Mouse (Mus musculus) brain, embryonic 14.5 days (tissue): Measurements from ENCODE around the gene Evi2b. TPM values are rescaled to one million over a fixed set of nuclear protein-coding genes. Genes with fewer than 3 reads are reported as not detected.

Source experiments
- DNase-seq: peaks from one replicate; pipeline ENCODE4 v3.0.0-alpha.2; 2011; ENCODE audit warnings: low read depth
- CTCF ChIP-seq: fragments of 200-500 bp; IDR thresholded peaks from 2 replicates; pipeline ENCODE4 v1.5.1; 2012; ENCODE audit warnings: inconsistent platforms, mild to moderate bottlenecking, moderate library complexity, borderline replicate concordance; ENCODE audit not compliant: insufficient read depth, insufficient read length; ENCODE audit errors: extremely low read depth
- POLR2A ChIP-seq: fragments of 200-500 bp; IDR thresholded peaks from 2 replicates; pipeline ENCODE4 v1.6.1; 2012; ENCODE audit warnings: mild to moderate bottlenecking, inconsistent platforms, borderline replicate concordance; ENCODE audit not compliant: poor library complexity, insufficient read depth, insufficient read length, severe bottlenecking; ENCODE audit errors: extremely low read depth
- polyA plus RNA-seq: library from polyadenylated mRNA; depleted of rRNA; stranded (reverse); fragments of >200 nt; gene quantifications from 2 replicates; pipeline ENCODE4 v1.2.3, GENCODE M21; 2012

The Evi2b gene
- polyA plus RNA-seq, 1 experiment = 1.0 TPM

DNA sequence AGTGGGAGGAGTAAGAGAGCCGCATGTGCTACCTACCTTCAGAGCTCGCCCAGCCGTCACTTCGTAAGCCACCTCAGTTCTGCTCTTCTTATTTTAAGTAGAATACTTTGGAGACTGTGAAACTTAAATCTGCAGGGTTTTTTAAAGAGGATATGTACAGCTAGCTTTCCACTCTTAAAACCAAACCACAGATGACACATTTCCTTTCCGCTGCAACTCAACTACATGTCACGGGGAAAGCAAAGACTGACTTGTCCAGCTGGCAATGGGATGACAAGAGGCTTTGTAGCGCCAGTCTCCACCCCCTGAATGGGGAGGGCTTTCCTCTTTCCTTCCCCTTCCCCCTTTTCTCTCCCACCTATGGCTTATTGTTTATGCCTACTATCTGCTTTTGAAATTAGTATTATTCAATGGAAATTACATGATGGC, 6.8 kb upstream of the Evi2b start, which contains the start of the genes Evi2 and Evi2a:
Evi2 (minus strand) TSS at position 257 of the 429 bp plus-strand sequence.
Evi2a (minus strand) TSS at position 277 of the 429 bp plus-strand sequence.
- no peak for TF ChIP-seq POLR2A
- TF ChIP-seq CTCF = no peak
- DNase-seq = peak; percentile 8

DNA sequence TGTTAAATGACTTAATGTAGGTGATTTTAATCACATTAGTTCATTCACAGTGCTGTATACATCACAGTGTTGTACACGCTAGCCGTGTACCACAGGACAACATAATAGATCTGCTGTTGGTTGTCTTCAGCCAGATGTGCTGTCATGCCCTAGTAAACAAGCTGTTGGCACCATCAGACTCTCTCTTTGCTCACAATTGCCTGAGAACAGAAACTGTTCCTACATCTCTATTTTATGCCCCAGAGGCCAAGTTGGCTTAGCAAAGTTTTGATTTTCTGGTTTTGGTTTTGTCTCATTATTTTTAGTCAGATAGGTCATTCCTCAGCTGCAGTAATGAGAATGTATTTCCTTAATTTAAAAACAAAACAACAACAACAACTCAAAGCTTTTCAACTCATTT, 6.2 kb upstream of the Evi2b start:
- TF ChIP-seq POLR2A = no peak
- TF ChIP-seq CTCF = no peak
- no peak for DNase-seq

DNA sequence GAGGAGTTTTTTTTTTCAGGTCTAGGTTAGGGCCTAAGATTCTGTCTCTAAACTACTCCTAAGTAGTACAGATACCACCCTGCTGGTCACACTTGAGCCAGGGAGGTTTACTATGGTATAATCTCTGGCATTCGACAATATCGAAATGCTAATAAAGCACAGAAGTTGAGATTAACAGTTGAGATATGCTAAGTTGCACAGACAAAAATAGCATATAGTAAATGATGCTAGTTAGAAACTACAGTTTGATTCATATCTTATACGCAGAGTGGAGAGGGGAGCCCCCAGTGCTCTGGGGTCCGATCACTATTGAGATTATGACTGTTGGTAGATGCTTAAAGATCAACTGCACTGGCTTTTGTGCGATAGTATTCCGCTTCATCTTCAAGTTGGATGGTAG, 5.7 kb upstream of the Evi2b start:
- no peak for DNase-seq
- no peak for TF ChIP-seq POLR2A
- no peak for TF ChIP-seq CTCF

DNA sequence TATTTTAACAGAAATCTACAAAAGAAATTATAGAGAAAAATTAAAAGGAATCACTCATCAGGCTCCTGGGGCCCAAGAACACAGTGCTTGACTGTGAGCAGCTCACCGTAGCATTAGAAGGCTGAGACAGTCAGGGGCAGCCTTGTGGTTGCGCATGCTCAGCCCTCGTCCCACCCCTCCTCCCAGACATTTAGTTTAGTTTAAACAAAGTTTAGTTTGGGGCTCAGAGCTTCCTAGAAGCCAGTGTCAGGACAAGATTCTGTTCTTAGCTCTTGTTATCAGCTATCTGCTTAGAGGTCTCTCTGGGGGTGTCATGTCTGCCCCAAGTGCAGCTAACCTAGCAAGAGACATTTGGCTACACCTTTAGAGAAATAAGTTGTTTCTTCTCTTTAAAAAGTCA, 5.0 kb upstream of the Evi2b start:
- TF ChIP-seq POLR2A (no peak), CTCF (no peak)
- no peak for DNase-seq

DNA sequence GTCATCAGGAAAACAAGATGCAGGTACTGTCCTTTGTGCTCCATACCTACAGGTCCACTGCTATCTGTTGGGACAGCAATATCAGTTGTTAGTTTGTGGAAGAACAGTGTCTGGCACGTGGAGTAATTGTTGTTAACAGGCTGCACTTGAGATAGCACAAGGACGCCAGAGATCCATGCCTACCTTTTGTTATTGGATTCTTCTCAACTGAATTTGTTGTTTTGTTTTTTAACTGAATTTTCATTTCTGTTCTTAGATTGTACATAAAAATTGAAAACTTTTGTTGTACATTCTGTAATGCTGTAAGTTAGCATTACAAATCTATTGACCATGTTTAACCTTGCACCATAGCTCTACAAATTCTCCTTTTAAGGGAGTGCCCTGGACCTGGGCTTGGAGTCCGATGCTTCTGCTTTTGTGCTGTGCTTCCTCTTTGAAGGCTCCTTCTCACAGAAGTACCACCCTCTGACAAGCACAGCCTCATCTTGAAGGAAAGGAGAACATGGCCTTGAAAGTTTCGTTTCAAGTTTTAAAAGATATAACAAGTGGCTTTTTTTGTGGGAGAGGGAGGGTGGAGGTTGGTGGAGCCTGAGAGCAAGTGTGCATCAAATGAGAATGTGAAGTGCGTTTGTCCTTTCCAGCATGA, 4.3 kb upstream of the Evi2b start:
- DNase-seq = no peak
- TF ChIP-seq CTCF (no peak), POLR2A (no peak)

DNA sequence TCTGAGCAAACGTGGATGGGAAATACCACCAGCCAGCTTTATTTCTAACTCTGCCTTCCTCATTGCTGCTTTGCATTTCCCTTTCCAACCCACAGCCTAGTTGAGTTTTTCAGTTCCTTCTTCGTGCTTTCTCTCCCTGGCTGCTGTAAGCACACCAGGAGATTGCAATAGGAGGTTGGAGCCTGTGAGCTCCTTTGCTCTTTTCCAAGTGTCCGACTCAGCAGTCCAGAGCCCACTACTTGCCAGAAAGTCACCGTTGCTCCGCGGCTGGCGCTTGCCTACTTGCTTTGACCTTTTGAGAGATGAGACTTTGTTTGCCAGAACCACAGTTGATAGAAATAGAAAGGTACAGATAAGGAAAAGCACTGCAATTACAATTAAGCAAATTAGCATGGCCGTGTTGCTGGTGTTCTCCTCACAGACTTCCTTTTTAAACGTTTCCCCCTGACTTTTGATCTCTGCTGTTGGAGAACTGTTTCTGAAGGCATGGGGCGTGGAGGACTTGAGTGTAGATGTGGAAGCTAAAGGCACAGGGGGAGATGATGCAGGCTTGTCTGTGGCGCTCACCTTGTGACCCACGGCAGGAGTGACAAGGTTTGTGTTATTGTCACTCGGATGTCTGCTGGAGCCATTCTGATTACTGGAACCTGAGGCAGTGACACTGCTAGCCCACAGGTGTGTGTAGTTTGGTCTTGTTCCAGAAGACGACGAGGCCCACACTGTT, 3.6 kb upstream of the Evi2b start:
- TF ChIP-seq CTCF (no peak), POLR2A (no peak)
- peak; percentile 5 for DNase-seq

DNA sequence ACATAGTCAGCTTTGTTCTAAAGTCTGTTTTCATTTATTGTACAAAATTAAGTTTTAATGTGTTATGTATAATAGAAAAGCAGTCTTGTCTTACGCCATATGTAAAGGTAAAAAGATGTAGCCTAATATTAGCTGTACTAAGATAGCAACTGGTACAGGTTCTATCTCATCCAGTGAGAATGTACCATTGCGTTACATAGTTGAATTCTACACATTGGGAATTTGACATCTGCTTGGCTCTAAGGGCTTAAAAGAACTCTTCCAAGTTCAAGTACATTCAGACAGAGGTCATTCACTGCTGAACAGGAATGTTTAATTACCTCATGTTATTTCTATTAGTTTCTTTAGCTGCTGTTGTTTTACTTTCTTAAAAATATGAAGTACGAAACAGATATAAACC, 3.0 kb upstream of the Evi2b start:
- DNase-seq = no peak

DNA sequence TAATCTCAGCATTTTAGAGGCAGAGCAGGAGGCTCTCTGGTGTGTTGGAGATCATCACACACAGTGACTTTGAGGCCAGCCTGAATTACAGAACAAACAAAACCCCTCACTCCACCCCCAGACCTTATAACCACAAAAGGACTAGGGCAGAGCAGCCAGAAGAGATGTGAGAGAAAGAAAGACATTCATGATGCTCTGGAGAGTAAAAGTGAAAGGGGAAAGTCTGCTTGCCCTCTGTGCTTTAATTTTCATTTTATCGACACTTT, 681 bp upstream of the Evi2b start:
- DNase-seq = no peak

More for the DNA sequence above, 3.0 kb upstream of the Evi2b start:
- TF ChIP-seq POLR2A (no peak), CTCF (no peak)

DNA sequence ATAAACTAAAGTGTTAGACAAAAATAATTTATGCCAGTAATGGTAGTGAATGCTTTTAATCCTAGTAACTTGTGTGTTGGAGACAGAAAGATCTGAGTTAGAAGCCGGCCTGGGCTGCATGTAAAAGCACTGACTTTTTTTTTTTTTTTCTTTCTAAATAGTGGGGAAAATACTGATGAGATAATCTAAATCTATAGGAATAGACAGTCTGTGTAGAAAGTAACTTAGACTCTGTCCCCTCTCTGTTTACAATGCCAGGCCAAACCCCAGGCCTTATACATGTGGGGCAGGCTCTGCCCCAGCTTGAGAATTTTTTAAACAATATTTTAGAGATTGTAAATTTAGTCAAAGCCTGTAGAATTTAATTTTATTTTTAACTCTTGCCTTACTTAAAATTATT, 618 bp downstream of the Evi2b start:
- DNase-seq = no peak
- TF ChIP-seq POLR2A (no peak), CTCF (no peak)

More for the DNA sequence above, 681 bp upstream of the Evi2b start:
- TF ChIP-seq CTCF (no peak), POLR2A (no peak)

DNA sequence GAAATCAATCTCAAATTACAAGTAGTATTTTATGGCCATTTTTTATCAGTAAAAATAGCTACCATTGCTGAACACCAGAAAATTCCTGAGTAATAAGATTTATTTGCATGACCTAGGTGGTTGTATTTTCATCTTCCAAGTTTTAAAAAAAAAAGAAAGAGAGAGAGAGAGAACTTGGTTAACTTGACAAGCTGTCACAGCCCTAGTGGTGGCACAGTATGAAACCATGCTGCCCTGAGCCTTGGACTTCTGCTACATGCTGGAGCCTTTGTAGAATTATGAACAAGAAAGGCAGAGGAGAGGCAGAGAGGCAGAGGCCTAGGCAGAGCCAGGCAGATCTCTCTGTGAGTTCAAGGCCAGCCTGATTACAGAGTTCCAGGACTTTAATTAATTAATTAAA, 1.6 kb downstream of the Evi2b start:
- TF ChIP-seq CTCF (no peak), POLR2A (no peak)
- DNase-seq = no peak

DNA sequence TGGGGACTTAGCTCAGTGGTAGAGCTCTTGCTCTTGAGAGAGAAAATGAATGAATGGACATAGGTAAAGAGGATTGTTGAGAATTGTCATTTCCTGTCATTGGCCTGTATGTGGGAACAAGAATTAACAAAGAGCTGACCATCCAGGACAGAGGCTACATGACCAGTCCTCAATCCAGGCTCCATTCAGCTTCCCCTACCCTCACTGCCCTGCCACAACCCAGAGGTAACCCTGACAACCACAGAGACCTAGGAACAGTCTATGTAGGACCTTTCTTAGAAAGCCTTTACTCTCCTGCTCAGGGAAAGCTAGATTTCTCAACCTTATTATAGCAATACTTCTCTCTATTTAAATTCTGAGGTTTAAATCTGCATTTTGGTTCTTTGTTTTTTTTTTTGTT, 2.8 kb downstream of the Evi2b start:
- no peak for TF ChIP-seq CTCF
- TF ChIP-seq POLR2A = no peak
- DNase-seq = no peak

DNA sequence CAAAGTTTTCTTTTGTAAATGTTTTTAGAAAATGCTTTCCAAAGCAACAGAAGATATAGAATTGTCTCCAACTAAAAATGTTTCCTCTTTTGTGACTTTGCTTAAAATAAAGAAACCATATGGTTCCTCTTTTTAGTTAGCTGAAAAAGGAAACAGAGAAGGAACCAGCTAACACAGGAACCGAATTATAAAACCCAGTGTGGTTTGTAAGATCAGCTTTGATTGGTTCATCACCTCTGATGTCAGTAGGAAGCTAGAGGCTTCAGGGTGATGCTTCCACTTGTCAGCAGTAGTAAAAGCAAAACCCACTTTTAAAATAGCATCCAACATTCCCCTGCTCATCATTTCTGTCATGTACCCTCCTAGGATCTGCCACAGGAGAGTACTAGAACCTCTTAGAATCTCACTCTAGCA, 3.7 kb downstream of the Evi2b start:
- TF ChIP-seq CTCF = no peak
- TF ChIP-seq POLR2A = no peak
- no peak for DNase-seq

DNA sequence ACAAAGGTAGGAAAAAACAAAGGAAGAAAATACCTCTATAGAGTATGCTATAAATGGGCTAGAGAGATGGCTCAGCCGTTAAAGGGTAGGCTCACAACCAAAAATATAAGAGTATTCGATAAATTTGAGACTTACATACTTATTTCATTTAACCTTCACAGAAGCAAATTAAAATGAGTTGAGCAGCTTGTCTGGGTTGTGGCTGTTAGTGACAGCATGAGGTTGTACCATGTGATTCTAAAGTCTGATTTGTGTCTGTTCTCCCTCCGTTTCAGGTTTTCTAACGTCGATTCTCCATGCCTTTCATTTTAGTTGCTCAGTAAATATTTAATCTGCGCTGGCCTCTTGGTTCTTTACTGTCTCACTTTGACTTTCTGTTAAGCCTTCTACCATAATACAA, 4.3 kb downstream of the Evi2b start:
- DNase-seq = no peak
- TF ChIP-seq CTCF (no peak), POLR2A (no peak)
